Mouse (Mus musculus) gastrocnemius, postnatal 4 days (tissue): ENCODE data around the gene Ap2m1. TPM values are rescaled to one million over a fixed set of nuclear protein-coding genes. Genes with fewer than 3 reads are reported as not detected.
"Not testable (repeated sequence)": the region's sequence is repeated elsewhere in the genome, so short reads cannot be mapped to it uniquely, and the experiment has no call there.

ENCODE experiments used
- DNase-seq, 2 experiments: peaks; one replicate each; pipeline ENCODE4 v3.0.0; 2021 to 2022; ENCODE audit warnings: low spot score in 2 of 2, mixed read lengths in 2 of 2
- long read RNA-seq, 2 experiments: library from polyadenylated mRNA; stranded (forward); transcript quantifications; one replicate each; pipeline ENCODE4 v2.0.0; 2021
- total RNA-seq, 2 experiments: library from RNA; stranded (reverse); gene quantifications; 2 replicates each; pipeline ENCODE4 v1.2.3; 2021

The Ap2m1 gene
- 100 to 1,000 TPM; 234 to 258 TPM for total RNA-seq
- long read RNA-seq, experiment 1, transcript Ap2m1-202 (11 exons, 2,080 nt) = major isoform, 33 of 51 reads
- long read RNA-seq, experiment 1, partial matches to known transcripts = 8 of 51 reads
- long read RNA-seq, experiment 1, other reads (novel, unspliced or antisense) = 8 of 51 reads
- long read RNA-seq, experiment 2, transcript Ap2m1-202 (11 exons, 2,080 nt) = major isoform, 27 of 47 reads
- long read RNA-seq, experiment 2, partial matches to known transcripts = 8 of 47 reads
- long read RNA-seq, experiment 2, other reads (novel, unspliced or antisense) = 10 of 47 reads

DNA sequence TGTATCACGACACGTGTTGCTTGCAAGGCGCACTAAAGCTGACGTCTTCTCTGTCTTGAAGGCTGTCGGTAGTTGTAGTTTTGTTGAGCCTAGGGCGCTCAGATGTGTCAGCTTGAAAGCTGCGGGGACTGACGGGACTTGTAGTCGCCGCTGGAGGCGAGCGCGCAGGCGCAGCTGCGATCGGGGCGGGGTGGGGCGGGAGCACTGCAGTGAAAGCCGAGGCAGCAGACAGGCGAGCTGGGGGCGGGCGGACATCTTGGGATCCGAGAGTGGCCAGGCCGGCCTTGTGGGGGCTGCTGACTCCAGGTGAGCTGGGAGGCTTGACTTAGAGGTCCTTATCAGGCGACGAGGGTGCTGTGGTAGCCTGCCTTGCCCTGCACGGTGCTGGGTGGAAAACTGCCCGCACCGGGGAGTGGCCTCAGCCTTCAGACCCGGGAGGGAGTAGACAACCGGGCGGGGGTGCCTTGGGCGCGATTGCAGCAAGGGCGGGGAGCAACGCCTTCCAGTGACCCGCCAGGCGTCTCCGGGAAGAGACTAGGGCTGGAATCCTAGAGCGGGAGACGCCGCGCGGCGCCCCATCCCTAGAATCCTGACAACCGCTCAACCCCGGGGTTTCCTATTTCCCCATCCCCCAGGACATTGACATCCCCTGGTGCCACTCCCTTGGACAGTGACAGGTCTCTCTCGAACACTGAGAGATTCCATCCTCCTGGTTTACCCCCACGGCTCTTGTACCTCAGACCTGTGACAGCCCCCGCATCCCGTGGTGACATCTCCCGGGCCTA, at the start of gene Ap2m1:
Gene Ap2m1, plus strand, starts transcription at position 183 of the 785 bp plus-strand sequence.
- peak; percentile 86 to 93 for DNase-seq

DNA sequence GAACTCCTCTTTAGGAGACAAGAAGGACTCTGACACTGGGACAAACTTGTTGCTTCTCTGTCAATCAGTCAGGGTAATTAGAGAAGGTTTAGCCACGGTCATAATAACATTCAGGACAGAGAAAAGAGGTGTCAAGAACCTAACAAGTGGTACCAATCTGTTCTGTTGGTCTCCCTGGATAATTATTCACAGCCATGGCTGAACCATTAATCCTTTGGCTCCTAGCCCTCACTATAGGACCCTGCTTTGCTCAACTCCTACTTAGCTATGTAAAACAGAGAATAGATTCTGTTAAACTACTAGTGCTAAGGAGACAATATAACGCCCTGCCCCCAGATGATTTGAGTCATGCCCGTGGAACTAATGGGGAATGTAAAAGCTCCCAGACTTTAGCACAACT, 49.2 kb upstream of the Ap2m1 start:
- no peak for DNase-seq

DNA sequence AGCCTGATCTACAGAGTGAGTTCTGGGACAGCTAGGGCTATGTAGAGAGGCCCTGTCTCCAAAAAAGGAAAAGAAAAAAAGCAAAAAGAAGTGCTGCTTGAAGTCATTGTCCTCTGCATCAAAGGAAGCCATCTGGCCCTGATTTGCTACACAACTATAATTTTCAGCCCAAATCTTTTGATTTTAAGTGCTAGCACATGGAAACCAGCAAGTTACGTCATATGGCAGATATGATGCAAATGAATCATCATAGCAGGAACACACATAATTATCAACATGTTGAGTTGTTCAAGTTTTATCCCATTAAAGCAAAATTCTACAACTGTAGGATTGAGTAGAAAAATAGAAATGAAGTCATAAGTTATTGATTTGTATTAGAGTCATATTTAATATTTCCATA, 47.1 kb upstream of the Ap2m1 start:
- no peak for DNase-seq

DNA sequence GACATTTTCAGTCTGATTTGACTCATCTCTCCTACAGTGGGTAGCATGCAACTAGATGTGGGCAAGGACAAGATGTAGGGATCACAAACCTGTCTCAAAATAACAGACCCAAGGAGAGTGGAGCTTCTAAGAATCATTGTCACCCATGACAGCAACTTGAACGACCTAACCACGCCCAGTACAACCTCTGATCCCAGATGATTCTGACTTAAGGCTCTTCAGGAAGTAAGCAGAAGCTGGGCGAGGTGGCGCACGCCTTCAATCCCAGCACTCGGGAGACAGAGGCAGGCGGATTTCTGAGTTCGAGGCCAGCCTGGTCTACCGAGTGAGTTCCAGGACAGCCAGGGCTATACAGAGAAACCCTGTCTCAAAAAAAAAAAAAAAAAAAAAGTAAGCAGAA, 46.5 kb upstream of the Ap2m1 start:
- DNase-seq = not testable (repeated sequence)

DNA sequence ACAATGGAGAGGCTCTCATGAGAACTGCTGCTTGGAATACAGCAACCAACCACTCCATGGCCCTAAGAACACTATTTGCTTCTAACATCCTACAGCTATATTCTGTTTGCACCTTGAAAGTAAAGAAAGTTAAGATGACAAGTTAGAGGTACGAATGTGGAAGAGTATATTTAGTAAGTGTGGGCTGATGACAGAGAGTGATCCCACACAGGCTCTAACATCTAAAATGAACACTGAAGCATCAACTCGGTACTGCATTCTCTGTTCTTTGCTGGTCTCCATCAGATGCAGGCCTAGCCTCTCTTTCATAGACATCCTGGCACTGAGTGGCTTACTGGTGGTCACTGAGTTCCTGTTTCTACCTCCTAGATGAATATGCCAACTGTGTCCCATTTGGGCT, 46.0 kb upstream of the Ap2m1 start:
- DNase-seq = no peak

DNA sequence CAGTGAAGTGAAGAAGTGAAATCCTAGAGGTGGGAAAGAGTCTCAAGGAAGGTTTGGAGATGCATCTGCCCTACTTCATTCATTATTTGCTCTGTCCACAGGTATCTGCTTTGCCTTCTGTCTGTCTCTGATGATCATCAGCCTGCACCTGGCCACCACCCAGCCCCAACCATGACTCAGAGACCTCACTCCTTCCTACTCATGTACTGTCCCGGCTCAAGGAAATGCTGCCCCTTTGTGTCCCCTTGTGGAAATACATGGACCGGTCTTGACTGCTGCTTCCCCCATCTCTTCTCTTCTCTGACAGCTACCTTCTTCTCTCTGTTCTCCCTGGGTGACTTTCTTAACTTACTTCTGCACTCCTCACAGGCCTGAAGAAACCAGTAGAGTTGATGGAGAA, 44.7 kb upstream of the Ap2m1 start:
- no peak for DNase-seq

DNA sequence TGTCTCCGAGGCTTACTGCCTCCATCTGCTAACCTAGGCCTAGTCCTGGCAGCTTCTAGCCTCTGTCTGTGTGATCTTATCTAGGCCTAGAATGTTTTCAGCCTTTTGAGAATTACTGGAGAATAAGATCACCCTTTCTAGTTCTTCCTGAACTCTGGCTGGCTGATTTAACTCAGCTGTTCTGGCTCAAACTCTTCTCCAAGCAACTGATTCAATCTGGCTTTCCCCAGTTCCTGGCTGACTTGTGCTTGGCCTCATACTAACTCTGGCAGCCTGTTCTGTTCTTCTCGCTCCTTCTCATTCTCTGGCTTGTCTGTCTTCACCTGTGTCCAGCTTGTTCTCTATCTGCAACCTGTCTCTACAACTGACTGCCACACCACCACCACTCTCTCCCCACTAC, 44.0 kb upstream of the Ap2m1 start:
- DNase-seq = no peak

DNA sequence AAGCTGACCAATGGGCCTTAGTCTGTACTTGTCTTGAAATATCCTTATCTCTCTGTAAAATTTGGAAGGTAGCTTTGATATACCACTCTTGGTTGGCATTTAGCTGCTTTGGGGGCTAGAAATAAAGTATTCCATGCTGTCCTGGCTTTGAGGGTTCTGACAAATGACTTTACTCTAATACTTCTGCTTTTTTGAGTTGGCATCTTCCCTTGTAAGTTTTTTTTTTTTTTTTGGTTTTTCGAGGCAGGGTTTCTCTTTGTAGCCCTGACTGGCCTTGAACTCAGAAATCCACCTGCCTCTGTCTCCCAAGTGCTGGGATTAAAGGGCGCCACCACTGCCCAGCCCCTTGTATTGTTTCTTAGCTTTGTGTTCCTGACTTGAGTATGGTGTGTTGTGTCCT, 41.8 kb upstream of the Ap2m1 start:
- DNase-seq = no peak

DNA sequence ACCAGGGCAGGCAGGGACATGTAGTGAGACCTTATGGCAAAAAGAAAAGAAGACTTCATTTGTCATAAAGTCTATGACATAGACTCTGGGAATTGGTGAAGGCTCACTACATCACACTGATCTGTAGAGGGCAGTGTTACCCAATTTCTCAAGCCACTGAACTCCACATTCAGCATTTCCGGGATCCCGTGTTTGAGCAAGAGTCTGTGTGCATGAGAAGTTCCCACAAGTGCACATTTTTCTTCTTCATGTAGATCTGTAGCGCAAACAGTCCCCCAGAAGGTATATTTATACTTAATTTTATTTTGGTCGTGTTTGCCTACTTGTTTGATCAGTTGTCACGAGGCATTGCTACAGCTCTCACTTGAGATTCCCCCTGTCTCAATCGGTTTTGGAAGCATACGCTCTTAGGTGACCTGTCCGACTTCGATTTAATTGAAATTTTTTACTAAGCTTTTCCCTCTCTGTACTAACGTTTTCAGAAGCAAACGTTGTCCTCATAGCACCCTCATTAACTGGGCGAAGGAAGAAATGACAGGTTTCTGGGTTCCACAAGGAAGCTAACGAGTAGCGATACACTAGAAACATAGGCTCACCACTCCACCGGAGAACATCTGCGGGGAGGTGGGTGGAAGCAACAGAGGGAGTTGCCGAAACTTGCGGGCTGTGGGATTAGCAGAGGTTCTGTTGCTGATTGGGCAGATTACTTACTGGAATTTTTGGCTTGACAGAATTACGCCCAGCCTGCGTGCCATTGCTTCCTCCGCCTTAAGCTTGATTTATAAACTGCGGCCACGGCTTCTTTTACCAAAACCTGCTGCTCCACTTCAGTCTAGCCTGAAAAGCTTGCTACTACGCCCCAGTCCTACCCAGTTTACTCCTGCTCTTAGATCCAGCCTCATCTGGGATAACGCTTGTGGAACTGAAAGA, 38.3 kb upstream of the Ap2m1 start:
- peak in 1 of 2 experiments; percentile 38 for DNase-seq

DNA sequence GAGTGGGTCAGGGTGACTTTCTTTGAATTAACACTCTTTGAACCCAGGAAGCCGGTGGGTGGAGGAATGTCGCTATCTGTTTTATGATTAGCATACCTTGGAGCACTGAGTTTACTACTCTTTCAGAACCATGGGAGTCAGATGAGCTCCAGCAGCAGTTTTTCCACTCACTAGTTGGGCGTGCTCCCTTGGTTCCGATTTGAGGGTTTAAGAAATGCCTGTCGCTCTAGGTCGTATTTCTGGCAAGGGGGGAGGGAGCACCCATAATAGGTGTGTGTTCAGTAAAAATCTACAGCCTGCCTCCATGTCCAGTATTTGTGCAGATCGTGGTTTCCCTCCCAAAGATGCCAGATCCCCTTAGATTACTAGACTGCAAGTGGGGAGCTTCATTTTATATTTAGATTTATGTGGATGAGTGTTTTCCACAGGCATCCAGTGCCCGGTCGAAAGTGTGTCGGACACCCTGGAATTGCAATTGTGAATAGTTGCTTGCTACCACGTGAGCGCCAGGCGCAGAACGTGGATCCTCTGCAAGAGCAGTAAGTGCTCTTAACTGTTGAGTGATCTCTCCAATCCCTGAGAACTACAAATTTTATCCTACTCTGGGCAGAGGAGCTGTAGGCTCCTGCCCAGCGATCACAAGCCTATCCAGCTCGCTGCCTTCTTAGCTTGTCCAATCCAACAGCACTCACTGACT, 37.1 kb upstream of the Ap2m1 start:
- no peak for DNase-seq

DNA sequence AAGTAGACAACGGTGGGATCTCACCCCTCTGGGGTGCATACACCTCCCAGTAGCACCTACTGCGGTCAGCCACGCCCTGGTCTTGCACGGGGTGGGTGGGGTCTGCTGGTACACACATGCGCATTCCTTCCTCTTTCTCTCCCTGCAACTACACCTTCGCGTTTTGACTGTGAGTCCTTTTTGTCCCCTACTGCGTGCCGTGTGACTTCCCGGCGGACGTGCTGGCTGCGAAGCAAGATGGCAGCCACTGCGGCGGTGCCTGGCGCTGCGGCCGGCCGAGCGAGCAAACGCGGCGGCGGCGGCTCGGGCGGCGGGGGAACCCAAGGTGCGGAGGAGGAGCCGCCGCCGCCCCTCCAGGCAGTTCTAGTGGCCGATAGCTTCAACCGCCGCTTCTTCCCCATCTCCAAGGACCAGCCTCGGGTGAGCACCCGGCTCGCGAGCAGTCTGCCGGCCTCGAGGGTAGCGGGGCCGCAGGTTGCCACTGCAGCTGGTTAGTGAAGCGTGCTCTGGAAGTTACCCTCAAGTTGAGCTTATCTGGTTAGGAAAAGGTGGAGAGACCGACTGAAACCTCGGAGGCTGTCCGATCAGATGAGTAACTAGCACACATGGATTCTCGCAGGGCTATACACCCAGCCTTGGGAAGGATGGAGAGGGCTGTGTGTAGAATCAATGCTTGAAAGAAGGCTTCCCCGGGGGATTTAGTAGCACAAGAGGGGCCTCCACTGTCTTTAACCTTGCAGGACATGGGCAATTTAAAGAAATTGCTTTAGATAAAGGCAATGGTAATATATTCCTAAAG, 36.4 kb upstream of the Ap2m1 start, which contains the start of gene Eif2b5:
Gene Eif2b5, plus strand, starts transcription at position 141 of the 799 bp plus-strand sequence.
- peak; percentile 71 to 89 for DNase-seq

DNA sequence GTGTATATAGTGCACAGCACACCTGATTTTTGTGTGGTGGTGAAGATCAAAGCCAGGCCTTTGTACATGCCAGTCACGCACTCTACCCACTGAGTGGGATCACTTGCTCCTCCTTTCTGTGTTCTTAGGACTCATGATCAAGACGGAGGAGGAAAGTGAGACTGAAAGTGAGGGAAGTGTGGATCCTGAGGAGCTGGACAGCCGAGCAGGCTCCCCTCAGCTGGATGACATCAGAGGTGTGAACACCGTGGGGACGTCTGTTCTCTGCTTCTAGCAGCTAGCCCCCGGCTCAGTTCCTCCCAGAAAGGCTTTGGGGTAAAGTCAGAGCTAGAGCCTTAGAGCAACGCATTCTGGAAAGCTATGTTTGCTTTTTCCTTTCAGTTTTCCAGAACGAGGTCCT, 29.3 kb upstream of the Ap2m1 start:
- DNase-seq = no peak

DNA sequence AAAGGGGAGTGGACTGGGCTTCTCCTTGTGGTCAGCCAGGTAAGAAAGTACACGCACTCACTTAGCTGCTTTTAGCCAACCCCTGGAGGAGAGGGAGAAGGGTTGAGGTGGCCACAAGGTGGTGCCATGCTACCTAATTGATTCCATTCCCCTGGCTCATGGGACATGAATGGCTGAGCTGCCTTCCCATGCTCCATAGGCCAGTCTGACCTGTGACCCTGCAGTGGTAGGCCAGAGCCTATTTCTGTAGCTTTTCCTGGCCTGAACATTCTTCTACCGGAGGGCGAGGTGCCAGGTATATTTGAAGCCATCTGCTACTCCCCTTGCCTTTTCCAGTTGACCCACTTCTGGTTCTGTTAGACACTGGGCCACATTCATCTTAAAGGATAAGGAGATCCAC, 25.9 kb upstream of the Ap2m1 start:
- no peak for DNase-seq

DNA sequence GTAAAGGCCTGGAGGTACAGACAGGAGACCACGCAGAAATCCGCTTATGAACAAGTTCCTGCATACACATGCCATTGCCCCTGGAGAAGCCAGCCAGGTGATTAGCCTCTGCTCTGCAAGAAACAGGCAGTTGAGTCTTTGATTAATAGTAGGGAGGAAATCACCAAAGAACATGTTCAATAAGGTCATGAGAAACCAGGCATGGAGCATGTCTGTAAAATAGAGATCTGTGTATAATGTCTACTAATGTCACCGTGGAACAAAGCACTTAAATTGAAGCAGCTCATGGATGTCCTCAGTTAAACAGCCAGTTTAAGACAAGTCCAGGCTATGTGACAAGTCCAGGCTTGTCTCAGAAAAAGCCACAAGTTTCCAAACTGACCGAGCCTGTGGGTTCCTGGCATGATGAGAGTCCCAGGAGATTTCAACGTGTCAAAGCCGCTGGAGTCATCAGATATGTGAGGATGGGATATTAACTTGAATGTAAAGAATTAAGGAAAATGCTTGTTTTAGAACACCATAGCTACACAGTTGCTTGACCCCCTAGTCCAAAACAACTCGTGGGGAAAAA, 23.9 kb upstream of the Ap2m1 start:
- DNase-seq = no peak

DNA sequence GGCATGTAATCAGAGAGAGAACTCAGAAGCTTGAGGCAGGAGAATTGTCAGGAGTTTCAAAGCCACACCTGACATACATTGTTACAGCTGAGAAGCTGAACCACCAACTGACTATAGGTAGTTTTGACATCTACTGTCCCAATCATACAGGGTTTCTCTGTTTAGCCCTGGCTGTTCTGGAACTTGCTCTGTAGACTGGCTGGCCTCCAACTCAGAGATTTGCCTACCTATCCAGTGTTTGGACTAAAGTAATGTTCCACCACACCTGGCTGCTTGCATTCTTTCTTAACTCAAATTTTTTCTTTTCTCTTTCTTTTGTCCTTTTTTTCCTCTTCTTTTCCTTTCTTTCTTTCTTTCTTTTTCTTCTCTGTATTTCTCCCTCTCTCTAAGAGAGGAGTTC, 19.2 kb upstream of the Ap2m1 start:
- DNase-seq = no peak

DNA sequence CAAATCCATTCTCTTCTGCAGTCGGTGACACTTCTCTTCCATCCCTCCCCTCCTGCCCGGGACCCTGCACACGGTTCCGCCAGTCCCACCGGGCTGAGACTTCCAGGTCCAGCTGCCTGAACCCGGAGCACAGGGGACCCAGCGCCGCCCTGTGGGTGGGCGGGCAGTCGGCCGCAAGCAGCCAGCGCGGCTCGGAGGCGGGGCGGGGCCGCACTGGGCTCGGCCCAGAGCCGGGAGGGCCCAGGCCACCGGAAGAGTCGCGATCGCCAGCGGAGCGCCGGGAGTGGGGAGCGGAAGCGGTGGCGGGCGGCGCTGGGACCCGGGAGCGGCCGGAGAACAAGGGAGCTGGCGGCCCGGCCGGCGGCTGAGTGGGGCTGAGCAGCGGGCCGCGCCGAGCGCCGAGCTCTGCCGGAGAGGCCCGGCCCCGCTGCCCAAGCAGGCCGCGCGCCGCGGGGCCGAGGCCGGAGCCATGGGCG, 18.5 kb upstream of the Ap2m1 start, which contains the start of gene Dvl3:
Gene Dvl3, plus strand, starts transcription at position 257 of the 476 bp plus-strand sequence.
- DNase-seq = peak; percentile 94

DNA sequence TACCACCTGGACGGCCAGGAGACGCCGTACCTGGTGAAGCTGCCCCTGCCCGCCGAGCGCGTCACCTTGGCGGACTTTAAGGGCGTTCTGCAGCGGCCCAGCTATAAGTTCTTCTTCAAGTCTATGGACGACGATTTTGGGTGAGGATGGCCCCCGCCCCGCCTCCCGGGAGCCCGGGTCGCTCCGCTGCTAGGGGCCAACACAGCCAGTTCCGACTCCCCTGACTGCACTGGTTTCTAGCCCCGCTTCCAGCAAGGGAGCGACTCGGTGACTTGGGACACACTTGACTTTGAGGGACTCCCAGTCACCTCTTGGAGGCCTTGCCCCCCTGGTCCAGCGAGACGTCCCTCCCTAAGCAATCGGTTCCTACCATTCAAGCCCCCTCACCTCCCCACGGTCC, 18.1 kb upstream of the Ap2m1 start:
- peak; percentile 43 to 53 for DNase-seq

DNA sequence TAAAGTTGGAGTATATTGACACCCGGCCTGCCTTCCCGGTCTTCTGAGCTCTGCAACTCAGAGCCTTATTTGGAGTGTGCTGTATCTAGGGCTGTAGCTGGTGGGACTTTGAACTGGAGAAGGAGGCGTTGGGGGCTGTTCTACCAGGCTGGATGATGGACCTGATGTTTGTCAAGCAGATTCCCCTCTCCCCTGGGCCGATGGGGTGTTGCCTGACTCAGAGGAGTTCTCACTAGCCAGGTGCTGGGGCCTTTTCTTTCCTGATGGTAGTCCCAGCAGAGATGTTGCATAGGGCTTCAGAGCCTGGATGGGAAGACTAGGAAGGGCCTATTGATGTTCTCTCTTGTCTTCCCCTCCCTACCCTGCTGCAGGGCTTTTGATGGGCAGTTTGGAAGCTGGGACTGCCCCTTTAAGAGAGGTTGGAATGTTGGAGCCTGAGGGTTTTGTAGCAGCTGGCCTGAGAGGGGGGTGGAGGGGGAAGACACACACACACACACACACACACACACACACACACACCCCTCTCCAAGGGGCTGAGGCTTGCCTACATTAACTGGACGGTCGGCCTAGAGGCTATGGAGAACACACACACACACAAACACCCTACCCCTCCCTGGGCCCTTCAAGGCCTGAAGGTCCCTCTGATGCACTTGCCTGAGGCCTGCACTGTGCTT, 17.4 kb upstream of the Ap2m1 start:
- DNase-seq = peak in 1 of 2 experiments; percentile 61

DNA sequence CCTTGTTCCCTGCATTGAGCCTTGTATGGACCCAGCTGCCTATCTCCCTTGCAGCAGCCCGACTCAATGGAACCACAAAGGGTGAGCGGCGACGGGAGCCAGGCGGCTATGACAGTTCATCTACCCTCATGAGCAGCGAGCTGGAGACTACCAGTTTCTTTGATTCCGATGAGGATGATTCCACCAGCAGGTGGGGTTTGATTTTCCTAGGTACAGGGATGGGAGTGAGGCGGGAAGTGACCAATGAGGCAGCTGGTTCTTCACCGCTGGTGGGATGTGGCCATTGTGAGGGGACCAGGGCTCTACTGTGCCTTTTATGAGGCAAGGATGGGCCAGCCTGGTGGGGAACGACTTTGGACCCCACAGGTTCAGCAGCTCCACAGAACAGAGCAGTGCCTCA, 11.4 kb upstream of the Ap2m1 start:
- DNase-seq = no peak
